Mouse (Mus musculus) layer of hippocampus, postnatal 14 days (tissue): ENCODE results near the gene Snx29. TPM values are rescaled to one million over a fixed set of nuclear protein-coding genes. Genes with fewer than 3 reads are reported as not detected.
"Not testable (repeated sequence)": the region's sequence is repeated elsewhere in the genome, so short reads cannot be mapped to it uniquely, and the experiment has no call there.

Source experiments
- DNase-seq, 2 experiments: peaks; one replicate each; pipeline ENCODE4 v3.0.0; 2021 to 2022; ENCODE audit warnings: low spot score in 2 of 2, mixed read lengths in 1 of 2
- long read RNA-seq, 2 experiments: library from polyadenylated mRNA; stranded (forward); transcript quantifications; one replicate each; pipeline ENCODE4 v2.0.0; 2021
- total RNA-seq, 2 experiments: library from RNA; stranded (reverse); gene quantifications; 2 replicates each; pipeline ENCODE4 v1.2.3; 2021

Snx29 gene
- total RNA-seq, result 10 to 100 TPM; 26.9 to 33.6 TPM
- long read RNA-seq, experiment 1, partial matches to known transcripts, result 0 of 3 reads
- long read RNA-seq, experiment 1, other reads (novel, unspliced or antisense), result 3 of 3 reads
- long read RNA-seq, experiment 2, result 0 reads

GRCm38 (mm10) chr16:11322409-11323323 lies at the start of gene Snx29:
Gene Snx29, plus strand, starts transcription at chr16:11322908.
- peak; percentile 98 for DNase-seq

- no peak for DNase-seq
Measured at GRCm38 (mm10) chr16:11276888-11277287, 45.8 kb upstream of the Snx29 start.

GRCm38 (mm10) chr16:11278778-11279177 lies 43.9 kb upstream of the Snx29 start:
- DNase-seq, result no peak

- peak; percentile 14 to 55 for DNase-seq
Measured at GRCm38 (mm10) chr16:11282655-11283232, 40.0 kb upstream of the Snx29 start.

GRCm38 (mm10) chr16:11284881-11285280 lies 37.8 kb upstream of the Snx29 start:
- no peak for DNase-seq

- no peak for DNase-seq
Measured at GRCm38 (mm10) chr16:11285949-11286348, 36.8 kb upstream of the Snx29 start.

- not testable (repeated sequence) for DNase-seq
Measured at GRCm38 (mm10) chr16:11288873-11289272, 33.8 kb upstream of the Snx29 start.

GRCm38 (mm10) chr16:11295583-11295982 lies 27.1 kb upstream of the Snx29 start:
- not testable (repeated sequence) for DNase-seq

- DNase-seq, result not testable (repeated sequence)
Measured at GRCm38 (mm10) chr16:11297700-11298099, 25.0 kb upstream of the Snx29 start.

- no peak for DNase-seq
Measured at GRCm38 (mm10) chr16:11303741-11304140, 19.0 kb upstream of the Snx29 start.

GRCm38 (mm10) chr16:11305531-11305930 lies 17.2 kb upstream of the Snx29 start:
- DNase-seq, result no peak

- DNase-seq, result no peak
Measured at GRCm38 (mm10) chr16:11313512-11313911, 9.2 kb upstream of the Snx29 start, which contains the start of gene Tnfrsf17. Gene Tnfrsf17, plus strand, starts transcription at chr16:11313812.

GRCm38 (mm10) chr16:11315786-11316320 lies 6.9 kb upstream of the Snx29 start:
- DNase-seq, result no peak

GRCm38 (mm10) chr16:11316748-11317147 lies 6.0 kb upstream of the Snx29 start:
- no peak for DNase-seq

GRCm38 (mm10) chr16:11317324-11317723 lies 5.4 kb upstream of the Snx29 start:
- no peak for DNase-seq

- peak in 1 of 2 experiments; percentile 16 for DNase-seq
Measured at GRCm38 (mm10) chr16:11323324-11324051, 780 bp downstream of the Snx29 start.

GRCm38 (mm10) chr16:11330081-11330800 lies 7.5 kb downstream of the Snx29 start:
- no peak for DNase-seq

GRCm38 (mm10) chr16:11331030-11331429 lies 8.3 kb downstream of the Snx29 start:
- DNase-seq, result no peak

- no peak for DNase-seq
Measured at GRCm38 (mm10) chr16:11343292-11343815, 20.6 kb downstream of the Snx29 start.

- no peak for DNase-seq
Measured at GRCm38 (mm10) chr16:11351903-11352302, 29.2 kb downstream of the Snx29 start.
